In the genomic region with DNA sequence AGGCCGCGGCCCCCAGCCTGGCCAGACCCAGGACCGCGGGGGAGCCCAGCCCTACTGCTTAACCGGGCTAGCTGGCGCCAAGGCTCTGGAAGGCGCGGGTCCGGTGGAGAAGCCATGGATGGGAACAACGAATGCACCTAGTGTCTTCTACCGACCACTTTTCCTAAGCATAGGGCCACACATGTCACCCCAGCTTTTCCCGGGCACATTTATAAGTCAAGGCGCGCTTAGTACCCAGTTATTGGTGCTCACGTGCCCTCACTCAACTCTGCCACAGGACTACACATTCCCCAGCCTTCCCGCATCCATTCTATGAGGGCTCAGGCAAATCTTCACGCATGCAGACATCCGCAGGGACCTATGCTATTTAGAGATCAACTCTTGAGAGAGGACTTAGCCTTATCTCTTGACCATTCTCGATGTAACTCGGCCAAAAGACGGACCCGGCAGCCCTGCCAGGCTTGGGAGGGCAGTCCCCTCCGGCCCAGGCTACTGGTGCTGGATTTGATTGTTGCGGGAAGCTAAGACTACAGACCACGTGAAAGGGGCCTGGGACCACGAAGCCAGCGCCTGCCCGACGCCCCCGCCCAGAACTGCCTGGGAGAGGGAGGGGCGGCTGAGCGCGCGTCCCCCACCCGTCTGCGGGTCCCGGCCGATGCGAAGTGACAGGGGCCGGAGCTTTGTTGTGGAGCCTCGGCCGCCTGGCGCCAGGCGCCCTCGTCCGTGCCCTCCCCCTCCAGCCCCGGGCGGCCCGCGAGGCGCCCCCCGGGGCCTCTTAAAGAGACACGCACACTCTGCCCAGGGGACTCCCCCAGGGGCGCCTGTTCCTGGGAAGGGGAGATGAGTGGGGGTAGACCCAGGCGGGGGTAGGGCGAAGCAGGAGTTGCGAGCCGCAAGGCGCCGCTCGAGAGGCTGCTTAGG, we compare ENCODE assay signal across 9 mouse cellular contexts. TPM values are rescaled to one million over a fixed set of nuclear protein-coding genes. Genes with fewer than 3 reads are reported as not detected.
DNase-seq lines count a peak whose midpoint lies in the region; ATAC-seq and TF ChIP-seq lines count a peak whose summit lies in the region.
"Had no signal": no experiment of that assay in that cellular context is flagged by ENCODE, and none has a peak within 500 bp of the region (broad histone marks: within the 10 kb centered on the region; RNA-seq: fewer than 3 reads in every experiment).

No protein-coding gene starts in this region.

- TF ChIP-seq POLR2A in kidney, adult 2 months (IDR thresholded peaks at IDR 0.05; ENCODE audit: low read depth, low read length): no peak

- no peaks in the 10 kb centered on the region for H3K9me3 ChIP-seq in forebrain, embryonic 16.5 days (ENCODE audit: control insufficient read depth, low read length)
- no peaks in the 10 kb centered on the region for H3K9me3 ChIP-seq in limb, embryonic 13.5 days

- no peaks in the 10 kb centered on the region for H3K27me3 ChIP-seq in kidney, adult 2 months (replicated peaks; ENCODE audit: control insufficient read depth, insufficient read depth, low read length)
- H3K27me3 ChIP-seq in forebrain, embryonic 16.5 days (replicated peaks; ENCODE audit: control insufficient read depth, insufficient read depth, low read length): peaks cover 66% of the 10 kb centered on the region
- H3K27me3 ChIP-seq in limb, embryonic 13.5 days: peaks cover 87% of the 10 kb centered on the region

- no peak for TF ChIP-seq CTCF in kidney, adult 2 months (conservative IDR thresholded peaks at IDR 0.05; ENCODE audit: insufficient read depth, insufficient read length, low read depth, low read length)

- peak overlapping the region; percentile 39 for H3K27ac ChIP-seq in kidney, adult 2 months (ENCODE audit: insufficient read depth, low read depth, low read length)
- no peak overlapping the region for H3K27ac ChIP-seq in forebrain, embryonic 16.5 days (ENCODE audit: low read length)
- H3K27ac ChIP-seq in limb, embryonic 13.5 days: no peak overlapping the region

- H3K9ac ChIP-seq in forebrain, embryonic 16.5 days (replicated peaks; ENCODE audit: low read depth, low read length): no peak overlapping the region
- H3K9ac ChIP-seq in limb, embryonic 13.5 days: peak overlapping the region; percentile 60

- H3K4me1 ChIP-seq in kidney, adult 2 months (ENCODE audit: control insufficient read depth, insufficient read depth, low read length): peaks cover 19% of the 10 kb centered on the region
- peaks cover 30% of the 10 kb centered on the region for H3K4me1 ChIP-seq in forebrain, embryonic 16.5 days (replicated peaks; ENCODE audit: control insufficient read depth, insufficient read depth, low read length)
- peaks cover 57% of the 10 kb centered on the region for H3K4me1 ChIP-seq in limb, embryonic 13.5 days

- WGBS in kidney, adult 2 months: 11% methylated on average over 61 of the region's 61 CpGs
- WGBS in forebrain, embryonic 16.5 days: under 1% methylated on average over 59 of the region's 61 CpGs
- WGBS in limb, embryonic 13.5 days: under 1% methylated on average over 61 of the region's 61 CpGs

- peak overlapping the region; percentile 6 for H3K4me3 ChIP-seq in kidney, adult 2 months (ENCODE audit: insufficient read depth, low read depth, low read length)
- H3K4me3 ChIP-seq in forebrain, embryonic 16.5 days (replicated peaks; ENCODE audit: low read length): peak overlapping the region; percentile 18; the same call in 1 of the 2 replicates
- peak overlapping the region; percentile 69 for H3K4me3 ChIP-seq in limb, embryonic 13.5 days

- no peaks in the 10 kb centered on the region for H3K36me3 ChIP-seq in kidney, adult 2 months (ENCODE audit: control insufficient read depth, insufficient read depth, low read length)
- no peaks in the 10 kb centered on the region for H3K36me3 ChIP-seq in forebrain, embryonic 16.5 days (ENCODE audit: control insufficient read depth, insufficient read depth)
- no peaks in the 10 kb centered on the region for H3K36me3 ChIP-seq in limb, embryonic 13.5 days
- H3K36me3 ChIP-seq: G1E had no signal

- DNase-seq in kidney, adult 2 months: peak; percentile 32
- no peak for DNase-seq in kidney, adult 11 months
- DNase-seq in retina, postnatal 1 day: peak; percentile 94
- no peak for DNase-seq in urinary bladder, postnatal 25 days (ENCODE audit: low spot score)
- DNase-seq in layer of hippocampus, postnatal 10 days (ENCODE audit: low spot score in 2 of 2): no peak

- ATAC-seq in forebrain, embryonic 16.5 days: no peak
- no peak for ATAC-seq in limb, embryonic 13.5 days (ENCODE audit: low FRiP score, low read depth)
- ATAC-seq in monocyte, adult 5-6 weeks (replicated peaks; ENCODE audit: insufficient number of reproducible peaks, low FRiP score, low TSS enrichment, poor library complexity, severe bottlenecking): no peak

- peak overlapping the region; percentile 39 for H3K4me2 ChIP-seq in forebrain, embryonic 16.5 days (ENCODE audit: low read length)
- peak overlapping the region; percentile 87 for H3K4me2 ChIP-seq in limb, embryonic 13.5 days (replicated peaks)

RNA-seq across cellular contexts. Expression of a gene that starts 2.6 kb away (rescaled TPM):
- 58.5 and 66.9 TPM in 2 replicates for polyA plus RNA-seq in kidney, adult 2 months (2012; rRNA removed)
- 0.47 and 0.68 TPM in 2 replicates for polyA plus RNA-seq in forebrain, embryonic 16.5 days (2015; fragmentation: Nextera tagmentation; extraction: Ambion mirVana)
- 5.0 and 5.1 TPM in 2 replicates for polyA plus RNA-seq in limb, embryonic 13.5 days (2015; fragmentation: Nextera tagmentation; extraction: Ambion mirVana)
- 0.19 to 0.95 TPM (median 0.21 TPM) in 3 replicates for total RNA-seq in monocyte, adult 5-6 weeks (2017)
- total RNA-seq in layer of hippocampus, postnatal 10 days (2021): 1 to 10 TPM; 3.0 to 3.9 TPM

RNA-seq across cellular contexts. Expression of a gene that starts 20.4 kb away (rescaled TPM):
- not detected in 2 replicates for polyA plus RNA-seq in kidney, adult 2 months (2012; rRNA removed)
- not detected in 2 replicates for polyA plus RNA-seq in forebrain, embryonic 16.5 days (2015; fragmentation: Nextera tagmentation; extraction: Ambion mirVana)
- polyA plus RNA-seq in limb, embryonic 13.5 days (2015; fragmentation: Nextera tagmentation; extraction: Ambion mirVana): 0.28 TPM in 1 of 2 replicates, not detected in the other
- not detected in 3 replicates for total RNA-seq in monocyte, adult 5-6 weeks (2017)
- not detected for total RNA-seq in layer of hippocampus, postnatal 10 days (2021)
- total RNA-seq: G1E had no signal
- polyA plus RNA-seq: G1E had no signal

RNA-seq across cellular contexts. Expression of a gene that starts 56.4 kb away (rescaled TPM):
- 0.08 TPM in 2 replicates for polyA plus RNA-seq in kidney, adult 2 months (2012; rRNA removed)
- polyA plus RNA-seq in forebrain, embryonic 16.5 days (2015; fragmentation: Nextera tagmentation; extraction: Ambion mirVana): 0.23 and 0.26 TPM in 2 replicates
- 25.1 and 29.3 TPM in 2 replicates for polyA plus RNA-seq in limb, embryonic 13.5 days (2015; fragmentation: Nextera tagmentation; extraction: Ambion mirVana)
- total RNA-seq in monocyte, adult 5-6 weeks (2017): not detected in 3 replicates
- under 1 TPM; 0.54 to 0.69 TPM for total RNA-seq in layer of hippocampus, postnatal 10 days (2021)
- total RNA-seq: G1E had no signal
- polyA plus RNA-seq: G1E had no signal

Comparison
In these comparisons a context has a peak if more than half of its experiments do, and no peak if none do; other contexts are left out.
1. DNase-seq: peak in kidney, adult 2 months (single experiment) and retina, postnatal 1 day (single experiment); none in kidney, adult 11 months (single experiment), urinary bladder, postnatal 25 days (single experiment) and layer of hippocampus, postnatal 10 days (0 of 2).
2. H3K4me3 ChIP-seq: peak in every context shown above with its lines; median percentile 69 in limb, embryonic 13.5 days; 18 in forebrain, embryonic 16.5 days; 6 in kidney, adult 2 months.
3. RNA of a gene that starts 56.4 kb away (polyA plus RNA-seq): 25.1 to 29.3 TPM in limb, embryonic 13.5 days; 0.23 to 0.26 TPM in forebrain, embryonic 16.5 days and 0.08 TPM in kidney, adult 2 months; every median in the first group is over 10 times any median in the second.